Mouse (Mus musculus) forebrain, embryonic 14.5 days (tissue): ENCODE measurements around the gene Large1. TPM values are rescaled to one million over a fixed set of nuclear protein-coding genes. Genes with fewer than 3 reads are reported as not detected.

Experiments
- ATAC-seq: fragments of 200-750 bp; cut with Nextera tagmentation; 2 replicates; pipeline ENCODE4 v1.8.0; 2017; ENCODE audit warnings: mild to moderate bottlenecking, moderate library complexity
- DNase-seq: peaks from one replicate; pipeline ENCODE4 v3.0.0-alpha.2; 2015; ENCODE audit warnings: low spot score
- H3K27ac ChIP-seq: fragments of 300-500 bp; sonication (generic); 2 replicates; pipeline ENCODE4 v1.5.1; 2014; ENCODE audit warnings: low read depth, mild to moderate bottlenecking, control low read depth, low read length, moderate library complexity
- H3K27me3 ChIP-seq: fragments of 300-500 bp; sonication (generic); replicated peaks from 2 replicates; pipeline ENCODE4 v1.6.1; 2014; ENCODE audit warnings: low read length, control low read depth, mixed read lengths; ENCODE audit not compliant: control insufficient read depth, insufficient read depth
- H3K36me3 ChIP-seq: fragments of 300-500 bp; sonication (generic); 2 replicates; pipeline ENCODE4 v1.6.1; 2014; ENCODE audit warnings: low read length, control low read depth; ENCODE audit not compliant: control insufficient read depth, insufficient read depth
- H3K4me1 ChIP-seq: fragments of 300-500 bp; sonication (generic); 2 replicates; pipeline ENCODE4 v1.6.1; 2014; ENCODE audit warnings: antibody characterized with exemption, low read length, control low read depth; ENCODE audit not compliant: control insufficient read depth, insufficient read depth
- H3K4me2 ChIP-seq: fragments of 300-500 bp; sonication (generic); 2 replicates; pipeline ENCODE4 v1.6.1; 2014; ENCODE audit warnings: mild to moderate bottlenecking, control low read depth, low read length
- H3K4me3 ChIP-seq: fragments of 300-500 bp; sonication (generic); 2 replicates; pipeline ENCODE4 v1.5.1; 2014; ENCODE audit warnings: low read depth, low read length, control low read depth
- H3K9ac ChIP-seq: fragments of 300-500 bp; sonication (generic); 2 replicates; pipeline ENCODE4 v1.6.1; 2014; ENCODE audit warnings: mild to moderate bottlenecking, low read length, control low read depth, moderate library complexity
- H3K9me3 ChIP-seq: fragments of 300-500 bp; sonication (generic); replicated peaks from 2 replicates; pipeline ENCODE4 v1.6.1; 2016; ENCODE audit warnings: low read length, control low read depth, mixed read lengths; ENCODE audit not compliant: control insufficient read depth
- WGBS: fragments of 180-500 bp; shearing (Covaris S2); extraction: QIAGEN DNeasy Blood & Tissue Kit; methylation state at CpG from one replicate; pipeline ENCODE4 v1.1.7; 2014; 5-methylcytosine and 5-hydroxymethylcytosine counted together
- microRNA-seq: library from miRNA; unstranded; fragments of <30 nt; microRNA quantifications from one replicate; pipeline ENCODE4, GENCODE M21; 2016
- polyA plus RNA-seq: library from polyadenylated mRNA; unstranded; fragments of >200 nt; fragmentation: Nextera tagmentation; extraction: Ambion mirVana; gene quantifications from 2 replicates; pipeline ENCODE4 v1.2.1, GENCODE M21; 2014

The Large1 gene
- polyA plus RNA-seq, 1 experiment from 2014 or later: 19.6 TPM

GRCm38 (mm10) chr8:72815681-72816080 lies 537.7 kb downstream of the Large1 start:
- peaks cover 11% of the 10 kb centered on the region for H3K36me3 ChIP-seq
- no peak overlapping the region for H3K4me3 ChIP-seq
- no peaks in the 10 kb centered on the region for H3K27me3 ChIP-seq
- no peak overlapping the region for H3K27ac ChIP-seq
- ATAC-seq (no peak), DNase-seq (no peak)
- no peaks in the 10 kb centered on the region for H3K4me1 ChIP-seq
- no peak overlapping the region for H3K9ac ChIP-seq
- no peaks in the 10 kb centered on the region for H3K9me3 ChIP-seq
- H3K4me2 ChIP-seq: no peak overlapping the region
- 89% methylated on average over 7 of the region's 7 CpGs for WGBS

- Histone ChIP-seq H3K9ac (no peak overlapping the region), H3K4me3 (no peak overlapping the region), H3K36me3 (peaks cover 11% of the 10 kb centered on the region), H3K27me3 (no peaks in the 10 kb centered on the region), H3K4me1 (no peaks in the 10 kb centered on the region), H3K27ac (no peak overlapping the region), H3K9me3 (no peaks in the 10 kb centered on the region), H3K4me2 (no peak overlapping the region)
- ATAC-seq (no peak), DNase-seq (no peak)
- WGBS: 93% methylated on average over 3 of the region's 3 CpGs
Measured at GRCm38 (mm10) chr8:72812690-72813089, 540.6 kb downstream of the Large1 start.

- H3K4me1 ChIP-seq: no peaks in the 10 kb centered on the region
- H3K27ac ChIP-seq: no peak overlapping the region
- no peaks in the 10 kb centered on the region for H3K27me3 ChIP-seq
- no peak overlapping the region for H3K4me2 ChIP-seq
- no peak for DNase-seq
- no peaks in the 10 kb centered on the region for H3K36me3 ChIP-seq
- no peak overlapping the region for H3K9ac ChIP-seq
- H3K4me3 ChIP-seq: no peak overlapping the region
- H3K9me3 ChIP-seq: no peaks in the 10 kb centered on the region
- ATAC-seq: no peak
- WGBS: 93% methylated on average over 2 of the region's 2 CpGs
Measured at GRCm38 (mm10) chr8:72801583-72801982, 551.8 kb downstream of the Large1 start.

GRCm38 (mm10) chr8:72780644-72781043 lies 572.7 kb downstream of the Large1 start:
- WGBS: 87% methylated on average over 4 of the region's 4 CpGs
- no peak overlapping the region for H3K4me3 ChIP-seq

GRCm38 (mm10) chr8:72777797-72778196 lies 575.5 kb downstream of the Large1 start:
- Histone ChIP-seq H3K27me3 (no peaks in the 10 kb centered on the region), H3K9ac (no peak overlapping the region), H3K4me1 (no peaks in the 10 kb centered on the region), H3K9me3 (no peaks in the 10 kb centered on the region), H3K36me3 (no peaks in the 10 kb centered on the region), H3K4me3 (no peak overlapping the region), H3K4me2 (no peak overlapping the region), H3K27ac (no peak overlapping the region)
- WGBS: 79% methylated on average over 1 of the region's 1 CpGs
- DNase-seq (no peak), ATAC-seq (no peak)

More at GRCm38 (mm10) chr8:72780644-72781043, 572.7 kb downstream of the Large1 start:
- no peak for DNase-seq
- Histone ChIP-seq H3K9ac (no peak overlapping the region), H3K4me1 (no peaks in the 10 kb centered on the region), H3K9me3 (no peaks in the 10 kb centered on the region), H3K27ac (no peak overlapping the region), H3K36me3 (no peaks in the 10 kb centered on the region), H3K27me3 (no peaks in the 10 kb centered on the region), H3K4me2 (no peak overlapping the region)
- no peak for ATAC-seq

GRCm38 (mm10) chr8:72766777-72767176 lies 586.6 kb downstream of the Large1 start:
- Histone ChIP-seq H3K27ac (no peak overlapping the region), H3K4me3 (no peak overlapping the region), H3K4me1 (peaks cover 4% of the 10 kb centered on the region; the same call in 1 of the 2 replicates), H3K9ac (no peak overlapping the region), H3K9me3 (no peaks in the 10 kb centered on the region), H3K4me2 (no peak overlapping the region), H3K36me3 (no peaks in the 10 kb centered on the region), H3K27me3 (no peaks in the 10 kb centered on the region)
- DNase-seq: no peak
- no peak for ATAC-seq
- 34% methylated on average over 7 of the region's 7 CpGs for WGBS

GRCm38 (mm10) chr8:72765696-72766095 lies 587.6 kb downstream of the Large1 start:
- Histone ChIP-seq H3K27ac (no peak overlapping the region), H3K9ac (no peak overlapping the region), H3K27me3 (no peaks in the 10 kb centered on the region), H3K4me3 (no peak overlapping the region), H3K9me3 (no peaks in the 10 kb centered on the region), H3K4me2 (no peak overlapping the region), H3K36me3 (no peaks in the 10 kb centered on the region), H3K4me1 (peaks cover 4% of the 10 kb centered on the region; the same call in 1 of the 2 replicates)
- ATAC-seq (no peak), DNase-seq (no peak)
- 69% methylated on average over 4 of the region's 4 CpGs for WGBS

Small RNA genes within 50 kb of the gene (microRNA-seq; reads per million reads assigned to microRNA genes)
- not detected for gene Mir28b
